Mouse (Mus musculus) small intestine, adult 2 months (tissue): ENCODE data around the gene Olfr1079.

Experiments
- CTCF ChIP-seq: fragments of 200-500 bp; IDR thresholded peaks from 2 replicates; pipeline ENCODE4 v1.5.1; 2012; ENCODE audit warnings: low read depth, mild to moderate bottlenecking, control low read depth, inconsistent platforms, low read length, moderate library complexity, mixed read lengths; ENCODE audit not compliant: insufficient replicate concordance, insufficient read length; ENCODE audit errors: extremely low read depth
- POLR2A ChIP-seq: fragments of 200-500 bp; IDR thresholded peaks from 2 replicates; pipeline ENCODE4 v1.6.1; 2012; ENCODE audit warnings: low read depth, mild to moderate bottlenecking, control low read depth, inconsistent platforms, low read length, moderate library complexity

- no peak for TF ChIP-seq POLR2A
- no peak for TF ChIP-seq CTCF
Observed at GRCm38 (mm10) chr2:86508161-86508560, 34.1 kb downstream of the Olfr1079 start, which contains the start of gene Olfr1076.
